Mouse (Mus musculus) retina, adult 2 months (tissue): ENCODE results near the gene Bzw2.
A peak's percentile ranks its signal among the peaks of the same experiment; 100 is the strongest.

ENCODE experiments used
- DNase-seq: peaks from one replicate; pipeline ENCODE4 v3.0.0-alpha.2; 2012; ENCODE audit warnings: low read depth, low spot score

The Bzw2 gene

GRCm38 (mm10) chr12:36135409-36135808 is 22.5 kb downstream of the Bzw2 start:
- no peak for DNase-seq

- no peak for DNase-seq
Measured at GRCm38 (mm10) chr12:36134111-36134510, 23.8 kb downstream of the Bzw2 start.

- no peak for DNase-seq
Measured at GRCm38 (mm10) chr12:36133547-36133946, 24.3 kb downstream of the Bzw2 start.

GRCm38 (mm10) chr12:36132668-36133067 is 25.2 kb downstream of the Bzw2 start:
- DNase-seq: no peak

GRCm38 (mm10) chr12:36132254-36132653 is 25.6 kb downstream of the Bzw2 start:
- no peak for DNase-seq

GRCm38 (mm10) chr12:36129826-36130225 is 28.1 kb downstream of the Bzw2 start:
- DNase-seq: no peak

- DNase-seq: no peak
Measured at GRCm38 (mm10) chr12:36126049-36126448, 31.8 kb downstream of the Bzw2 start.

- DNase-seq: no peak
Measured at GRCm38 (mm10) chr12:36119244-36119643, 38.6 kb downstream of the Bzw2 start.

- DNase-seq: no peak
Measured at GRCm38 (mm10) chr12:36117161-36117560, 40.7 kb downstream of the Bzw2 start.

- DNase-seq: no peak
Measured at GRCm38 (mm10) chr12:36112081-36112480, 45.8 kb downstream of the Bzw2 start.

- no peak for DNase-seq
Measured at GRCm38 (mm10) chr12:36111110-36111509, 46.8 kb downstream of the Bzw2 start.

GRCm38 (mm10) chr12:36110457-36110856 is 47.4 kb downstream of the Bzw2 start:
- no peak for DNase-seq

GRCm38 (mm10) chr12:36108442-36108841 is 49.4 kb downstream of the Bzw2 start:
- DNase-seq: no peak

GRCm38 (mm10) chr12:36103592-36103910 is 54.3 kb downstream of the Bzw2 start:
- DNase-seq: no peak

- DNase-seq: no peak
Measured at GRCm38 (mm10) chr12:36102733-36103591, 54.9 kb downstream of the Bzw2 start.

GRCm38 (mm10) chr12:36095371-36095880 is 62.5 kb downstream of the Bzw2 start:
- no peak for DNase-seq

- DNase-seq: peak; percentile 62
Measured at GRCm38 (mm10) chr12:36093081-36093670, 64.7 kb downstream of the Bzw2 start.

- no peak for DNase-seq
Measured at GRCm38 (mm10) chr12:36091964-36092363, 65.9 kb downstream of the Bzw2 start.

GRCm38 (mm10) chr12:36089221-36089620 is 68.7 kb downstream of the Bzw2 start:
- no peak for DNase-seq

GRCm38 (mm10) chr12:36088804-36089203 is 69.1 kb downstream of the Bzw2 start:
- DNase-seq: no peak

GRCm38 (mm10) chr12:36085380-36085779 is 72.5 kb downstream of the Bzw2 start:
- DNase-seq: no peak

GRCm38 (mm10) chr12:36078101-36078899 is 79.6 kb downstream of the Bzw2 start:
- DNase-seq: no peak
